Mouse (Mus musculus) ES-E14 (cell line): ENCODE measurements at regions not wholly inside any gene's neighbourhood (a gene's known extent, or its start where the extent isn't known, plus 50 kb on each side); places are given as distances from the start of the nearest gene placed in this dataset.

ENCODE experiments used
- DNase-seq: peaks from one replicate; pipeline ENCODE4 v3.0.0-alpha.2; 2013; ENCODE audit warnings: low read depth, low spot score
- H3K27ac ChIP-seq: 2 replicates; pipeline ENCODE4 v1.5.1; 2012; ENCODE audit warnings: low read depth, mild to moderate bottlenecking, low read length, moderate library complexity, mixed read lengths; ENCODE audit not compliant: poor library complexity, insufficient read depth, severe bottlenecking
- H3K36me3 ChIP-seq: 2 replicates; pipeline ENCODE4 v1.6.1; 2012; ENCODE audit warnings: mild to moderate bottlenecking, low read length, moderate library complexity, mixed read lengths; ENCODE audit not compliant: control insufficient read depth, poor library complexity, insufficient read depth, severe bottlenecking
- H3K4me1 ChIP-seq, 2 experiments: fragments of 150-350 bp in 1 of 2; sonication (generic) in 1 of 2; 2 replicates each; pipeline ENCODE4 v1.6.1; 2012; ENCODE audit warnings: low read length in 2 of 2, mild to moderate bottlenecking in 1 of 2, mixed read lengths in 1 of 2; ENCODE audit not compliant: control insufficient read depth in 2 of 2, insufficient read depth in 2 of 2, poor library complexity in 1 of 2
- H3K4me3 ChIP-seq, 2 experiments: fragments of 150-350 bp in 1 of 2; sonication (generic) in 1 of 2; 2 replicates each; pipeline ENCODE4 v1.5.1; 2012; ENCODE audit warnings: low read length in 2 of 2, low read depth in 1 of 2, mild to moderate bottlenecking in 1 of 2, mixed read lengths in 1 of 2; ENCODE audit not compliant: insufficient read depth in 1 of 2, poor library complexity in 1 of 2, severe bottlenecking in 1 of 2
- H3K9ac ChIP-seq: 2 replicates; pipeline ENCODE4 v1.6.1; 2012; ENCODE audit warnings: low read depth, mild to moderate bottlenecking, low read length, mixed read lengths; ENCODE audit not compliant: poor library complexity, insufficient read depth, severe bottlenecking
- H3K9me3 ChIP-seq: fragments of 150-350 bp; sonication (generic); 2 replicates; pipeline ENCODE4 v1.6.1; 2012; ENCODE audit warnings: low read depth, mild to moderate bottlenecking, low read length; ENCODE audit not compliant: control insufficient read depth, insufficient read depth
- CHD2 ChIP-seq: IDR thresholded peaks from 2 replicates; pipeline ENCODE4 v1.6.1; 2014; ENCODE audit warnings: mild to moderate bottlenecking, low read depth, low read length, inconsistent platforms
- HCFC1 ChIP-seq: IDR thresholded peaks from 2 replicates; pipeline ENCODE4 v1.6.1; 2012; ENCODE audit warnings: low read length, inconsistent platforms, borderline replicate concordance; ENCODE audit not compliant: insufficient read depth
- MAFK ChIP-seq: IDR thresholded peaks from 2 replicates; pipeline ENCODE4 v1.6.1; 2014; ENCODE audit warnings: mild to moderate bottlenecking, low read depth, low read length, inconsistent platforms; ENCODE audit not compliant: insufficient read depth
- ZC3H11A ChIP-seq: IDR thresholded peaks from 2 replicates; pipeline ENCODE4 v1.6.1; 2012; ENCODE audit warnings: low read depth, mild to moderate bottlenecking, inconsistent platforms, low read length, borderline replicate concordance
- ZNF384 ChIP-seq: IDR thresholded peaks from 2 replicates; pipeline ENCODE4 v1.6.1; 2012; ENCODE audit warnings: low read depth, low read length, inconsistent platforms
- in situ Hi-C, 2 experiments: fragments of 600-800 bp; cut with MboI; formaldehyde crosslinking; loops; one replicate each; pipeline ENCODE4 v1.15.1; 2025; ENCODE audit warnings: low sequenced_read_pairs in 2 of 2, inconsistent platforms in 1 of 2; ENCODE audit not compliant: unreplicated experiment in 2 of 2

DNA sequence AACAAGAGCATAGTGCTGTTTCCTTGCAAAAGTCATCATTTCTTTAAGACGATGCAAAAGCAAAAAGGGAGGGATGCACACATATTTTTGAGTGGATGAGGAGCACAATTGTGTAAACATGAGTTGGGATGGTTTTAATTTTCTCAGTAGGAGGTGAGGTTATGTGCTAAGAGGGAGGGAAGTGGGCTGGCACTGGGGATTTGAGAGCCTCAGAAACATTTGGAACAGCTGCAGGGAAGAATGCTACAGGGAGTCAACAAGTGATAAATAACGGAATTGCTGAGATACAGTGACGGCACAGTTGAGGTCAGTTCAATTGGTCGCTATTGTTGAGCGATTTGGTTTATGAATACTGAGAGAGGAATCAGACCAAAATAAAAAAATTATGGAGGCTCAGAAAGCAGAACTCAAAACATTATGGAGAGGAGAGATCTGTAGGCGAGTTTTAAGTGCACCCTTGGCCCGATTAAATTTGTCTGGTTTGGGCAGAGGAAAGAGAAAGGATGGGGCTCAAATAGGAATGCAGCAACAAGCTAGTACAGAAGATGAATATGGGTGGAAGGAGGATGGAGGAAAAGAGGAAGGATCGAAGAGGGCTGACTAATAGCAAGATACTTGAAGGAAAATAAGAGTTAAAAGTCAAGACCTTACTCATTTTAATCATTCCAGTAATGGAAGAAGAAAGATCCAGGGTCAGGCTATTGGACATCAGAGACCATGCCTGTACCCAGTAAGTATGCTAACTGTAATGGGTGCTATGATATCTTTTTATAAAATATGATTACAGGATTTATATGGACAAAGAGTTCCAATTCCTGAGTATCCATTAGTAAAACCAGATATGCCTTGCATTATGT lies 259.0 kb downstream of the Trim52 start:
- no peak overlapping the region for H3K27ac ChIP-seq
- no peak for DNase-seq
- H3K4me1 ChIP-seq: no peaks in the 10 kb centered on the region
- in situ Hi-C loops: no loop called here
- no peaks in the 10 kb centered on the region for H3K36me3 ChIP-seq
- TF ChIP-seq CHD2 (no peak), ZNF384 (no peak), HCFC1 (no peak), ZC3H11A (no peak), MAFK (no peak)
- no peak overlapping the region for H3K9ac ChIP-seq
- H3K9me3 ChIP-seq: no peaks in the 10 kb centered on the region
- no peak overlapping the region for H3K4me3 ChIP-seq

DNA sequence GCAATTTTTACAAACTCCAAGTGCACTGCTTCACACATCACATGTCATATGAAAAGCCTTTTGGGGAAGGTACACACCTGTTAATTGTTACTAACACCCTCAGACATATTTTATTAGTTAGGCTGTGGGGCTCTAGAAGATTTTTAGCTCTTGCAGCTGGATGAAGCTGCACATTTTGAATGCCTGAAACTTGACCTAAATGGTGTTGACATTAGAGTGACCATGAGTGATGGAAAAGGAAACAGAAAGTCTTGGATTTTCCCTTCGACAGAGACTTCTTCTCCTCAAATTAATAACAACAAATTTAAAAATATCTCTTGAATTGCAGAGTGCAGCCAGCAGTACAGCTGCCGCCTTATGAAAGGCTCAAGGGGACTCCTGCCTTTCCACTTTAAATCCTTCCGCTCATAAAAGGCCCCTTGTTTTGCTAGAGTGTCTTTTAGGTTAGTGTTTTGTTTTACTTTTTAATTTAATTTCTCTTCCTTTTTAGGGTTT lies 259.7 kb downstream of the Trim52 start:
- Histone ChIP-seq H3K36me3 (no peaks in the 10 kb centered on the region), H3K9me3 (no peaks in the 10 kb centered on the region), H3K9ac (no peak overlapping the region), H3K4me1 (no peaks in the 10 kb centered on the region), H3K4me3 (no peak overlapping the region), H3K27ac (no peak overlapping the region)
- DNase-seq: no peak
- TF ChIP-seq MAFK: no peak
- TF ChIP-seq CHD2: no peak
- no peak for TF ChIP-seq ZNF384
- TF ChIP-seq ZC3H11A: no peak
- no peak for TF ChIP-seq HCFC1
- in situ Hi-C loops: no loop called here

DNA sequence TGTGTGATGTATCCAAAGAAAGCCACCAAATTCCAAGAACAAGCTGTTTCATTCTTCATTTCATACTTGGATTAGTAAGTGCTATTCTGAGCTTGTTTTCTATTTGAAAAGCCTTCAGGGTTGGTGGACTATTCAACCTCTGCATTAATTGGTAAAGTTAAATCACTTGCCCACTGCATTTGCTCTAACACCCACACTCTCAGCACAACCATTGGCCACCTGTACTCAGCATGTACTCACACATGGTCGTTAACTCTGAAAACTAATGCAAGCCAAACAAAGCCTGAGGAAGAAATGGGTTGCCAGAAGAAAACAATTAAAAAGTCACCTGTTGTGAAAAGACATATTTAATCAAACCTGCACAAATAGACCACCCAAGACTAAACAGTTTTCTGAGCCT lies 267.5 kb downstream of the Trim52 start:
- H3K27ac ChIP-seq: no peak overlapping the region
- no peaks in the 10 kb centered on the region for H3K36me3 ChIP-seq
- DNase-seq: no peak
- no peak for TF ChIP-seq ZC3H11A
- no peak for TF ChIP-seq HCFC1
- TF ChIP-seq CHD2: no peak
- TF ChIP-seq ZNF384: no peak
- no peak for TF ChIP-seq MAFK
- H3K9ac ChIP-seq: no peak overlapping the region
- H3K4me1 ChIP-seq: no peaks in the 10 kb centered on the region
- no peaks in the 10 kb centered on the region for H3K9me3 ChIP-seq
- no peak overlapping the region for H3K4me3 ChIP-seq
- in situ Hi-C loops: no loop called here

GRCm38 (mm10) chr14:106379645-106380044 lies 273.6 kb downstream of the Trim52 start:
- Histone ChIP-seq H3K4me1 (no peaks in the 10 kb centered on the region), H3K9me3 (no peaks in the 10 kb centered on the region), H3K27ac (no peak overlapping the region), H3K9ac (no peak overlapping the region), H3K36me3 (no peaks in the 10 kb centered on the region), H3K4me3 (no peak overlapping the region)
- in situ Hi-C loops: no loop called here
- DNase-seq: no peak
- TF ChIP-seq MAFK (no peak), HCFC1 (no peak)

DNA sequence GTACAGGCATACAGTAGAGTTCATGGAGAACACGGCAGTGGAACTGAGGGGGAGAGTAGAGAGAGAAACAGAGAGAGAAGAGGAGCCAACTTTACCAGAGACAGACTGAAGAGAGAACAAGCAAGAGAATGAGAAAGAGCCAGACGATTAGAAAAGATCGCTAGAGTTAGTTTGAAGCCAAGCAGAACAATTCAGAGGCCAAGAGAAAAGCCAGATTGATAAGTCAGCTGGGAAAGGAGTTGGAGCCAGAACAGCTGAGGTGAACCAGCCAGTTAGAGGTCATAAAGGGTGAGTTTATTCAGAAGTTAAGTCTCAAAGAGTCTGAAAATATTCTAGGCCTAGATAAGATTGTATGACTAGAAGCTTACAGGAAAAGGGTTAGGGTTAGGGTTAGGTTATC lies 281.7 kb downstream of the Trim52 start:
- no peak for DNase-seq
- no peaks in the 10 kb centered on the region for H3K36me3 ChIP-seq
- TF ChIP-seq HCFC1 (no peak), CHD2 (no peak), MAFK (no peak)
- H3K9ac ChIP-seq: no peak overlapping the region
- H3K4me1 ChIP-seq: no peaks in the 10 kb centered on the region
- in situ Hi-C loops: no loop called here
- no peaks in the 10 kb centered on the region for H3K9me3 ChIP-seq
- H3K27ac ChIP-seq: no peak overlapping the region
- H3K4me3 ChIP-seq: no peak overlapping the region
